Mouse (Mus musculus): Measurements from ENCODE around the gene Zdhhc6.

- TF ChIP-seq ZC3H11A (IDR thresholded peaks at IDR 0.05; ENCODE audit: borderline replicate concordance, low read depth, low read length) (no peak), ZNF384 (IDR thresholded peaks at IDR 0.05; ENCODE audit: low read depth, low read length) (no peak), HCFC1 (IDR thresholded peaks at IDR 0.05; ENCODE audit: borderline replicate concordance, insufficient read depth, low read length) (no peak), MAFK (IDR thresholded peaks at IDR 0.05; ENCODE audit: insufficient read depth, low read depth, low read length) (no peak)
These were observed 93.6 kb downstream of the Zdhhc6 start for GRCm38 (mm10) chr19:55222268-55222667.

Measured in ES-E14 (cell line).